Comparison of ENCODE assay signal across 8 mouse cellular contexts in the genomic region with DNA sequence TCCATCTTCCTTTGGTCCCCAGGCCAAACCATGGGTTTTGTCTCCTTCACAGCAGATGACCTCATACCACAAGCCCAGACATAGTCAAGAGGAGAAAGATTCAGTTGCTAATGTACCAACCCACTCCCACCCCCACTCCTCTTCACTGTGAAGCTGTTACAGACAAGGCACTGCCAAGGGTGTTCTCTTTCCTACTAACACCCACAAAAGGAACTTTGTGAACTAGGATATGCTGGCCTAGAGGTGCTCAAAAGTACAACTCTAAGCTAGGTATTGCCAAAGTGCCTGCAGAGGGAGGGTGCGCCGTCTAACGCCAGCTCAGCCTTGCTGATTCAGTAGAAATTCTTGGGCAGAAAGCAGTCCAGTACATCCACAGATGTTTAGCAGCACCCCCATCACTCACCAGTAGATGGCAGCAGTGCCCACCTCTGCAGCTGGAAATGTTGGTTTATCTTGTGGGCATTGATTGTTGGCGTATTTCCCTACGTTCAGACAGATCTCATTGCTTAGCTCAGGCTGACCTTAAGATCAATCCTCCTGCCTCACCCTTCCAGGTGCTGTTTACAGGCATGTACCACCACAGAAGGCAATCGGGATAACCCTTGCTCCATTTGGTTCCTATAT. TPM values are rescaled to one million over a fixed set of nuclear protein-coding genes. Genes with fewer than 3 reads are reported as not detected.
A peak's percentile ranks its signal among the peaks of the same experiment; 100 is the strongest.
DNase-seq lines count a peak whose midpoint lies in the region; ATAC-seq and TF ChIP-seq lines count a peak whose summit lies in the region.

No protein-coding gene starts in this region.

- no peak overlapping the region for H3K9ac ChIP-seq in embryonic facial prominence, embryonic 12.5 days
- no peak overlapping the region for H3K9ac ChIP-seq in liver, embryonic 14.5 days (replicated peaks)
- H3K9ac ChIP-seq in neural tube, embryonic 14.5 days (replicated peaks; ENCODE audit: low read depth, low read length) = 0 out of 2 replicates have a peak overlapping the region, but pooled peaks have one; percentile 11

- H3K4me2 ChIP-seq in embryonic facial prominence, embryonic 12.5 days (replicated peaks) = no peak overlapping the region
- H3K4me2 ChIP-seq in liver, embryonic 14.5 days (ENCODE audit: low read depth) = no peak overlapping the region
- no peak overlapping the region for H3K4me2 ChIP-seq in neural tube, embryonic 14.5 days (ENCODE audit: low read depth, low read length)

- peak; percentile 56; the same call in 1 of the 2 replicates for ATAC-seq in embryonic facial prominence, embryonic 12.5 days (ENCODE audit: insufficient number of reproducible peaks, insufficient read depth, low FRiP score, low TSS enrichment)
- ATAC-seq in liver, embryonic 14.5 days (ENCODE audit: insufficient read depth) = no peak
- ATAC-seq in neural tube, embryonic 14.5 days (ENCODE audit: low read depth) = peak; percentile 86

- no peaks in the 10 kb centered on the region for H3K79me3 ChIP-seq in C2C12 (ENCODE audit: low read depth)

- H3ac ChIP-seq in C2C12 (ENCODE audit: control insufficient read depth, insufficient read length, low read depth) = no peak overlapping the region

- 26% methylated on average over 6 of the region's 6 CpGs for WGBS in embryonic facial prominence, embryonic 12.5 days
- WGBS in heart, embryonic 10.5 days = 26% methylated on average over 6 of the region's 6 CpGs
- 14% methylated on average over 6 of the region's 6 CpGs for WGBS in liver, embryonic 14.5 days (ENCODE audit: insufficient replicate concordance)
- 30% methylated on average over 6 of the region's 6 CpGs for WGBS in neural tube, embryonic 14.5 days

- H3K4me3 ChIP-seq in C2C12 (ENCODE audit: insufficient read depth, poor library complexity, severe bottlenecking) = no peak overlapping the region
- H3K4me3 ChIP-seq in embryonic facial prominence, embryonic 12.5 days = no peak overlapping the region
- no peak overlapping the region for H3K4me3 ChIP-seq in heart, embryonic 10.5 days
- H3K4me3 ChIP-seq in liver, embryonic 14.5 days (ENCODE audit: insufficient read depth in 1 of 2, low read depth in 2 of 2, low read length in 2 of 2) = no peak overlapping the region
- H3K4me3 ChIP-seq in neural tube, embryonic 14.5 days (ENCODE audit: low read depth, low read length) = no peak overlapping the region
- H3K4me3 ChIP-seq in testis, adult 2 months (ENCODE audit: control insufficient read depth, low read depth, low read length) = no peak overlapping the region

- TF ChIP-seq POLR2A in testis, adult 2 months (IDR thresholded peaks at IDR 0.05; ENCODE audit: control insufficient read depth, low read depth, low read length) = no peak

- no peaks in the 10 kb centered on the region for H3K36me3 ChIP-seq in C2C12 (ENCODE audit: control insufficient read depth, insufficient read depth)
- H3K36me3 ChIP-seq in embryonic facial prominence, embryonic 12.5 days = no peaks in the 10 kb centered on the region
- no peaks in the 10 kb centered on the region for H3K36me3 ChIP-seq in heart, embryonic 10.5 days
- H3K36me3 ChIP-seq in liver, embryonic 14.5 days (replicated peaks; ENCODE audit: control insufficient read depth, insufficient read depth, low read depth) = no peaks in the 10 kb centered on the region
- H3K36me3 ChIP-seq in neural tube, embryonic 14.5 days (ENCODE audit: control insufficient read depth, insufficient read depth, low read length) = no peaks in the 10 kb centered on the region
- no peaks in the 10 kb centered on the region for H3K36me3 ChIP-seq in testis, adult 2 months (ENCODE audit: control insufficient read depth, insufficient read depth, low read length)

- TF ChIP-seq CTCF in C2C12 (IDR thresholded peaks at IDR 0.05; ENCODE audit: control insufficient read depth, insufficient read depth, insufficient read length) = peak; percentile 81
- peak; percentile 97 for TF ChIP-seq CTCF in liver, embryonic 14.5 days (IDR thresholded peaks at IDR 0.05; ENCODE audit: low read depth)
- peak; percentile 79; the same call in 1 of the 2 replicates for TF ChIP-seq CTCF in testis, adult 2 months (IDR thresholded peaks at IDR 0.05; ENCODE audit: control insufficient read depth, insufficient read depth, insufficient replicate concordance, low read depth, low read length)

- DNase-seq in adrenal gland, postnatal 36 days = peak; percentile 82 to 85
- DNase-seq in heart, embryonic 10.5 days (ENCODE audit: low spot score) = peak; percentile 80
- peak; percentile 70 to 84 for DNase-seq in kidney, postnatal 25 days
- DNase-seq in liver, embryonic 14.5 days (ENCODE audit: low read depth in 3 of 3, low spot score in 3 of 3) = peak; percentile 13 to 39 (median 35)

- peaks cover 1% of the 10 kb centered on the region; the same call in 1 of the 2 replicates for H3K4me1 ChIP-seq in embryonic facial prominence, embryonic 12.5 days
- H3K4me1 ChIP-seq in heart, embryonic 10.5 days = no peaks in the 10 kb centered on the region
- H3K4me1 ChIP-seq in liver, embryonic 14.5 days (replicated peaks; ENCODE audit: control insufficient read depth in 2 of 2, insufficient read depth in 2 of 2, low read length in 1 of 2) = no peaks in the 10 kb centered on the region
- no peaks in the 10 kb centered on the region for H3K4me1 ChIP-seq in neural tube, embryonic 14.5 days (ENCODE audit: control insufficient read depth, insufficient read depth, low read length)
- no peaks in the 10 kb centered on the region for H3K4me1 ChIP-seq in testis, adult 2 months (ENCODE audit: control insufficient read depth, insufficient read depth, low read length)

- H3K79me2 ChIP-seq in C2C12 (ENCODE audit: control insufficient read depth, insufficient read depth) = no peaks in the 10 kb centered on the region

- no peaks in the 10 kb centered on the region for H3K9me3 ChIP-seq in embryonic facial prominence, embryonic 12.5 days
- no peaks in the 10 kb centered on the region for H3K9me3 ChIP-seq in heart, embryonic 10.5 days
- no peaks in the 10 kb centered on the region for H3K9me3 ChIP-seq in liver, embryonic 14.5 days (ENCODE audit: control insufficient read depth, low read length)
- H3K9me3 ChIP-seq in neural tube, embryonic 14.5 days (ENCODE audit: control insufficient read depth, low read length) = no peaks in the 10 kb centered on the region

- no peak for TF ChIP-seq EP300 in liver, embryonic 14.5 days (IDR thresholded peaks at IDR 0.05; ENCODE audit: low read depth)

- no peak overlapping the region for H3K27ac ChIP-seq in embryonic facial prominence, embryonic 12.5 days
- no peak overlapping the region for H3K27ac ChIP-seq in heart, embryonic 10.5 days
- H3K27ac ChIP-seq in liver, embryonic 14.5 days = no peak overlapping the region
- no peak overlapping the region for H3K27ac ChIP-seq in neural tube, embryonic 14.5 days (ENCODE audit: low read depth, low read length)
- H3K27ac ChIP-seq in testis, adult 2 months (ENCODE audit: control insufficient read depth, insufficient read depth, low read depth, low read length) = no peak overlapping the region

- peaks cover 25% of the 10 kb centered on the region for H3K27me3 ChIP-seq in C2C12 (ENCODE audit: control insufficient read depth, insufficient read depth, insufficient read length)
- no peaks in the 10 kb centered on the region for H3K27me3 ChIP-seq in embryonic facial prominence, embryonic 12.5 days
- peaks cover 81% of the 10 kb centered on the region for H3K27me3 ChIP-seq in heart, embryonic 10.5 days (ENCODE audit: insufficient read depth, poor library complexity, severe bottlenecking)
- H3K27me3 ChIP-seq in liver, embryonic 14.5 days (ENCODE audit: control insufficient read depth, insufficient read depth, low read length) = no peaks in the 10 kb centered on the region
- no peaks in the 10 kb centered on the region for H3K27me3 ChIP-seq in neural tube, embryonic 14.5 days (ENCODE audit: control insufficient read depth, insufficient read depth, low read length)
- H3K27me3 ChIP-seq in testis, adult 2 months (ENCODE audit: control insufficient read depth, insufficient read depth, low read length) = no peaks in the 10 kb centered on the region

TF ChIP-seq in C2C12, 6 proteins besides CTCF, POLR2A, EP300 and RAD21:
- TF ChIP-seq MYOD1 (IDR thresholded peaks at IDR 0.05; ENCODE audit: control insufficient read depth, insufficient read length, low read depth) (no peak), MAX (IDR thresholded peaks at IDR 0.05) (no peak), MYOG (IDR thresholded peaks at IDR 0.05; ENCODE audit: control insufficient read depth, extremely low read depth, insufficient read length) (no peak), USF1 (IDR thresholded peaks at IDR 0.05; ENCODE audit: low read depth) (no peak), FOSL1 (IDR thresholded peaks at IDR 0.05; ENCODE audit: insufficient read depth, low read length, poor library complexity, severe bottlenecking) (no peak), CEBPB (IDR thresholded peaks at IDR 0.05; ENCODE audit: low read depth) (no peak)

RNA-seq across cellular contexts. Expression of a gene that starts 54.0 kb away (rescaled TPM):
- polyA plus RNA-seq in C2C12 (2012; fragmentation: generic; extraction: Trizol) = 0.01 TPM
- total RNA-seq in adrenal gland, postnatal 36 days (2021) = 1 to 10 TPM; 4.4 to 6.9 TPM
- 0.55 and 0.61 TPM in 2 replicates for polyA plus RNA-seq in embryonic facial prominence, embryonic 12.5 days (2016; fragmentation: Nextera tagmentation; extraction: Ambion mirVana)
- 0.23 and 0.70 TPM in 2 replicates for polyA plus RNA-seq in heart, embryonic 10.5 days (2016; fragmentation: Nextera tagmentation; extraction: Ambion mirVana)
- polyA plus RNA-seq in liver, embryonic 14.5 days (2012; rRNA removed) = 0.41 and 0.46 TPM in 2 replicates
- polyA plus RNA-seq in liver, embryonic 14.5 days (2014; fragmentation: Nextera tagmentation; extraction: Ambion mirVana) = 0.24 and 0.32 TPM in 2 replicates
- polyA plus RNA-seq in neural tube, embryonic 14.5 days (2014; fragmentation: Nextera tagmentation; extraction: Ambion mirVana) = 0.09 and 0.45 TPM in 2 replicates
- polyA plus RNA-seq in testis, adult 2 months (2012; rRNA removed) = 8.4 and 22.6 TPM in 2 replicates
